Mouse (Mus musculus) thymus, adult 2 months (tissue): ENCODE data around the gene Bace2. TPM values are rescaled to one million over a fixed set of nuclear protein-coding genes. Genes with fewer than 3 reads are reported as not detected.
A peak's percentile ranks its signal among the peaks of the same experiment; 100 is the strongest.

Experiments used
- DNase-seq: peaks from one replicate; pipeline ENCODE4 v3.0.0; 2021
- H3K27ac ChIP-seq: fragments of 200-500 bp; 2 replicates; pipeline ENCODE4 v1.5.1; 2012; ENCODE audit warnings: low read length, control low read depth; ENCODE audit not compliant: control insufficient read depth, insufficient read depth
- H3K27me3 ChIP-seq: fragments of 200-500 bp; 2 replicates; pipeline ENCODE4 v1.6.1; 2012; ENCODE audit warnings: mild to moderate bottlenecking, low read length, moderate library complexity, mixed read lengths; ENCODE audit not compliant: control insufficient read depth, insufficient read depth
- H3K36me3 ChIP-seq: fragments of 200-500 bp; 2 replicates; pipeline ENCODE4 v1.6.1; 2012; ENCODE audit warnings: mild to moderate bottlenecking, low read length, moderate library complexity; ENCODE audit not compliant: control insufficient read depth, insufficient read depth
- H3K4me1 ChIP-seq: fragments of 200-500 bp; replicated peaks from 2 replicates; pipeline ENCODE4 v1.6.1; 2012; ENCODE audit warnings: low read length; ENCODE audit not compliant: control insufficient read depth, insufficient read depth
- H3K4me3 ChIP-seq: fragments of 200-500 bp; 2 replicates; pipeline ENCODE4 v1.5.1; 2012; ENCODE audit warnings: mild to moderate bottlenecking, low read length, control low read depth, moderate library complexity; ENCODE audit not compliant: control insufficient read depth, insufficient read depth
- CTCF ChIP-seq: fragments of 200-500 bp; IDR thresholded peaks from 2 replicates; pipeline ENCODE4 v1.5.1; 2012; ENCODE audit warnings: mild to moderate bottlenecking, control low read depth, low read length, moderate library complexity, borderline replicate concordance; ENCODE audit not compliant: control insufficient read depth, poor library complexity, insufficient read depth; ENCODE audit errors: extremely low read depth
- POLR2A ChIP-seq: fragments of 200-500 bp; IDR thresholded peaks from 2 replicates; pipeline ENCODE4 v1.6.1; 2012; ENCODE audit warnings: mild to moderate bottlenecking, low read length, control low read depth, moderate library complexity; ENCODE audit not compliant: control insufficient read depth, poor library complexity, insufficient read depth; ENCODE audit errors: extremely low read depth
- WGBS: fragments of 180-500 bp; shearing (Covaris S2); methylation state at CpG from one replicate; pipeline ENCODE4 v1.1.7; 2018; 5-methylcytosine and 5-hydroxymethylcytosine counted together
- polyA plus RNA-seq: library from polyadenylated mRNA; depleted of rRNA; stranded (reverse); fragments of >200 nt; gene quantifications from 2 replicates; pipeline ENCODE4 v1.2.3, GENCODE M21; 2012

Bace2 gene
- polyA plus RNA-seq, 1 experiment = 1.1 TPM

DNA sequence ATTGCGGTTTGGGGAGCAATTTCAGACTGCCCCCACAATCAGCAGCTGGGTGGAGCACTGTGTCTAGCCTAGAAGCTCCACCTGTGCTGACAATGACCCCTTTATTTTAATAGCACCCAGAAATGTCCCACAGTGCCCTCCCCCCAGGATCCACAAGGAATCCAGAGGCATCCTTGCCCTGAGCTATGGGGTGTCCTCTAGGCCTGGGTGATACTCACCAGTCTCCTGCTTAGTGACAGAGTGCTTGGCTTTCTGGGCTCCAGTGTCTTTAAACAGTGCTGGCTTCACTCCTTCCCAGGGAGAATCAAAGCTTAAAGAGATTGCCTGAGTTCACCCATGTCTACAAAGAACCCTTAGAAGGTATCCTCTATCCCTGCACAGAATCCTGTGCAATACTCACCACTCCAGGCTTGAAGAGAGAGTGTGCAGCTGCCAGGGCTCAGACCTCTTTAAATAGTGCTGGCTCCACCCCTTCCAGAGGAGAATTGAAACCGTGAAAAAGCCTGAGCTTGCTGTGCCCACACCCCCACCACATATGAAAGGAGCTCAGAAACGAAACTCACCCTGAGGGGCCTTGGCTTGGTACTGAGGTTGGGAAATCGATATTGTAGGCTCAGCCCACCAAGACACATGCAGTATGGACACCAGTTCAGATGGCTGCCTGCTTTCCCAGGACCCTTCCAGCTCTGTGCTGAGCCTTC is 106.1 kb downstream of the Bace2 start, which contains the start of gene Mx1:
Gene Mx1, minus strand, starts transcription at position 427 of the 701 bp plus-strand sequence.
- peak; percentile 14 for DNase-seq
- Histone ChIP-seq H3K27ac (no peak within 1 kb of the TSS), H3K36me3 (no peaks in the 10 kb centered on the region), H3K27me3 (no peaks in the 10 kb centered on the region), H3K4me3 (peak within 1 kb of the TSS; percentile 10), H3K4me1 (peaks cover 11% of the 10 kb centered on the region)
- 15% methylated on average over 4 of the region's 4 CpGs for WGBS
- TF ChIP-seq CTCF = no peak
- no peak for TF ChIP-seq POLR2A

DNA sequence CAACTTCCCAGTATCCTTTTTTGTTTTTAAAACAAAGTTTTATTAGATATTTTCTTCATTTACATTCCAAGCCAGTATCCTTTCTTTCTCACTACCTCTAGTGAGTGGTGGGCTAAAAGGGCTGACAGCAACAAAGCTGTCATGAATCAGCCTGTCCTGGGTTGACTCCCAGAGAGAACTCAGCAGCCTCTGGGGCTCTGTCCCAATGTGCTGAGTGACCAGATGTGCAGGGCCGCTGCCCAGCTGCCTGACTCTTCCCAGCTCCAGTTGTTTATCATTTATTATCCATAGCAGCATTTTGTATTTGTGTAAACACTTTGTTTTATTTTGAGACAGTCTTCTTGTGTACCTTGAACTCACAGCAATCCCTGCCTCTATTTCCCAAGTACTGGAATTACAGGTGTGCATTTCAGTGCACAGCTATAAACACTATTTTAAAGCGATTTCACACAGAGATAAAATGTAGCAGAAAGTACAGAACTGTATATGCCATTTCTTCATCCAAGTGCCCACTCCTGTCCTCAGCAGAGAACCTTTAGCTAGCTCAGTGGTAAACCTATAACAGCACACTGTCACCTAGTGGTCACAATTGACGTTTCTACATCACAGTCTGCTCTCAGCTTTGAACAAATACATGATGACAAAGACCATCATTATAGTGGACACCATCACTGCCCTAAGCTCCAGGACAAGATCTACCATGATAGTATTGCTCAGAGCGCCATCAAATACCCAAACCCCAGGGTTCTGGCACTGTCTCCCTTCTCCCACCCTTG is 109.8 kb downstream of the Bace2 start:
- peaks cover 9% of the 10 kb centered on the region for H3K4me1 ChIP-seq
- TF ChIP-seq POLR2A = no peak
- TF ChIP-seq CTCF = no peak
- H3K27ac ChIP-seq = no peak overlapping the region
- WGBS = 69% methylated on average over 4 of the region's 4 CpGs
- H3K4me3 ChIP-seq = no peak overlapping the region
- no peaks in the 10 kb centered on the region for H3K36me3 ChIP-seq
- DNase-seq = no peak
- no peaks in the 10 kb centered on the region for H3K27me3 ChIP-seq

DNA sequence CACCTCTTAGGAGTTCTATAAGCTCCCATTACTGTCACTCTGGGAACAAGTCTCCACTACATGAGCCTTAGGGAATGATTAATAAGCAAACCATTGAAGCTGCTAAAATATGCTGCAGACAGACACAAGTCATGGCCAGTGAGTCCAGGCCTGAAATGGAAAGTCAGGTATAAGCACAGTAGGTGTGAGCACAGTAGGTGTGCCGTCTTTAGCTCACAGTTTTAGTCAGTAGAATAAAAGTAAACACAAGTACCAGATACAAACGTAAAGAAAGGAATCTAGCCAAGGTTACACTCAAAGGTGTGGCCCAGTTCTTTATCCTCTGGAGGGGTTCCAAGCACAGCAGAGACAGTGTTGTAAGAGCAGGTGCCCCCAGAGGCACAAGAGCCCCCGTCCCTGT is 110.9 kb downstream of the Bace2 start:
- Histone ChIP-seq H3K27ac (no peak overlapping the region), H3K27me3 (no peaks in the 10 kb centered on the region), H3K4me3 (no peak overlapping the region), H3K4me1 (peaks cover 9% of the 10 kb centered on the region), H3K36me3 (no peaks in the 10 kb centered on the region)
- DNase-seq = no peak
- TF ChIP-seq CTCF = no peak
- no peak for TF ChIP-seq POLR2A
- 93% methylated on average over 3 of the region's 3 CpGs for WGBS

DNA sequence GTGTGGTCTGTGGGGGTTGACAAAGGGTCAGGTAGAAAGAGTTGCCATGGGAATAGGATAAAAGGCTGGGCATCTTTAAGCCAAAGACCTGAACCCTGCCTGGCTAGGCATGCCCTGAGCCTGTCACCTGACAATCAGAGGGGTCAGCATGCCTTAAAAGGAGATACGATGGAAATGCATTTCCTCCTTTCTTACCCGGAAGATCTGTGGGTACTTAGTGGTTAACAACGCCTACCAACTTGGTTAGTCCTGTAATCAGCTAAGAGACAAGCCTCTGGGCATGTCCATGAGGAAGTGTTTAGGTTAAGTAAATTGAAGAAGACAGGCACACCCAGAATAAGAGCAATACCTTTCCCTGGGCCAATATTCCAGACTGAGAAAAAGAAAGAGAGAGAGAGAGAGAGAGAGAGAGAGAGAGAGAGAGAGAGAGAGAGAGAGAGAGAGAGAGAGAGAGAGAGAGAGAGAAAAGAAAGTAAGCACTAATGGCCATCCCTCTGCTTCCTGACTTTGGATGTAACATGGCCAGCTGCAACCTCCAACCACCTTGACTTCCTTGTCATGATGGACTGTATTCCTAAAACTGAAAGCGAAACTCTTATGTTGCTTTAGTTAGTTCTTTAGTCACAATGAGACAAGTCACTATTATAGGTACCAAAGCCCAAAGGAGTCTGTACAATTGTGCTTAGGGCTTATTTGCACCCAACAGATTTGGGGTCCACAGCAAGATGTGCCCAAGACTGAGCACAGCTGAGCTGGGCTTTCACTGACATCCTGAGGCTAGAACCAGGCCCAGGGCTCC is 111.7 kb downstream of the Bace2 start:
- Histone ChIP-seq H3K4me3 (no peak overlapping the region), H3K27ac (no peak overlapping the region), H3K4me1 (peaks cover 4% of the 10 kb centered on the region; the same call in 1 of the 2 replicates), H3K36me3 (no peaks in the 10 kb centered on the region), H3K27me3 (no peaks in the 10 kb centered on the region)
- no peak for DNase-seq
- TF ChIP-seq POLR2A (no peak), CTCF (no peak)
- WGBS = 40% methylated on average over 4 of the region's 4 CpGs

DNA sequence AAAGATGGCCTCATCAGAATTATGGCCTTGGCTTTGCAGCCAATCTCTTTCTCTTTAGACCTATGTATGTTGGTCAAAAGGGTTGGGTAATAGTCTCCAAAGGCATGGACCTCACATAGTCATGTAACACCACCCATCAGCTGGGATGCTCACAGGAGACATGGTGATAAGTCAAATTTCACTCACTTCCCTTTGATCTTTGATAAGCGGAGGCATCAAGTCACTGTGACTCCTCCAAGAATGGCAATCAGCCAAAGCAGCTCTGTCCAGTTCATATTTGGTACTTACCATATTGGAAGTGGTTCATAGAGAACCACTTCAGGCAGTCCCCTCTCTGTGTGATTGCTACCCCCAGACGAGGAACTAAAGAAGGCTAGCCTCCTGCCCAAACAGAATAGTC is 118.1 kb downstream of the Bace2 start:
- WGBS = 97% methylated on average over 2 of the region's 2 CpGs
- H3K27ac ChIP-seq = no peak overlapping the region
- H3K4me1 ChIP-seq = no peaks in the 10 kb centered on the region

DNA sequence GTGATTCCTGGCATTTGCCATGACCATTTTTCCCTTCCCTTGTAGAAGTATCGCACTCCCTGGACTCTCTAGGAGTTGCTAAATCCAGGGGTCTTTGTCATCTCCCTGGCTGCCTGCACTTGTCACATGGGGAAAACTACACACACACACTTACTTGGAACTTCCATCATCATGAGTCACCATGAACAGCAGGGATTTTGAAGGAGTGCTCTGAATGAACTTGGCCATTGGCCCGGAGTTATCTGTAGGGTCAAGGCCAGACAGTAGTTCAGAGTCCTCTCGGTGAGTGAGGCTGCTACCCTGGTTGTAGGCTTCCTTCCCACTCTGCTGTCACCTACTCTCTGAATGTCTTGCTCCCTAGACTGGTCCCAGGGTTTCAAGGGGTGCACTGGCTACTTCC is 119.0 kb downstream of the Bace2 start:
- Histone ChIP-seq H3K27ac (no peak overlapping the region), H3K27me3 (no peaks in the 10 kb centered on the region), H3K36me3 (no peaks in the 10 kb centered on the region), H3K4me3 (no peak overlapping the region), H3K4me1 (no peaks in the 10 kb centered on the region)
- TF ChIP-seq POLR2A (no peak), CTCF (no peak)
- WGBS = 92% methylated on average over 3 of the region's 3 CpGs
- DNase-seq = no peak

More for the DNA sequence above, 118.1 kb downstream of the Bace2 start:
- DNase-seq = no peak
- Histone ChIP-seq H3K27me3 (no peaks in the 10 kb centered on the region), H3K4me3 (no peak overlapping the region), H3K36me3 (no peaks in the 10 kb centered on the region)
- TF ChIP-seq POLR2A (no peak), CTCF (no peak)
